Mouse (Mus musculus) gastrocnemius, adult 2 months (tissue): ENCODE data around the gene 2200002J24Rik. TPM values are rescaled to one million over a fixed set of nuclear protein-coding genes. Genes with fewer than 3 reads are reported as not detected.
A peak's percentile ranks its signal among the peaks of the same experiment; 100 is the strongest.

Experiments used
- DNase-seq: peaks from one replicate; pipeline ENCODE4 v3.0.0; 2022
- H3K27ac ChIP-seq: fragments of 200-600 bp; 2 replicates; pipeline ENCODE4 v1.8.1; 2022; ENCODE audit warnings: mild to moderate bottlenecking
- H3K4me3 ChIP-seq: fragments of 200-600 bp; 2 replicates; pipeline ENCODE4 v1.8.1; 2022; ENCODE audit warnings: mild to moderate bottlenecking, moderate library complexity
- CTCF ChIP-seq: fragments of 200-600 bp; IDR thresholded peaks from 2 replicates; pipeline ENCODE4 v1.8.1; 2022; ENCODE audit warnings: antibody characterized with exemption, mild to moderate bottlenecking, moderate library complexity
- intact Hi-C: fragments of 180-260 bp; cut with DNase I; formaldehyde crosslinking; loops from one replicate; pipeline ENCODE4 v1.15.1; 2025
- long read RNA-seq, 2 experiments: library from polyadenylated mRNA; stranded (forward); transcript quantifications; one replicate each; pipeline ENCODE4 v2.0.0; 2021
- total RNA-seq, 2 experiments: library from RNA; stranded (reverse); gene quantifications; 2 replicates each; pipeline ENCODE4 v1.2.3; 2021

The 2200002J24Rik gene
- total RNA-seq, result not detected
- long read RNA-seq, experiment 1, result 0 reads
- long read RNA-seq, experiment 2, result 0 reads

GRCm38 (mm10) chr7:30698589-30698988 lies at the start of gene 2200002J24Rik:
TSS of gene 2200002J24Rik (plus strand) at chr7:30698926.
- Histone ChIP-seq H3K27ac (no peak within 1 kb of the TSS), H3K4me3 (no peak within 1 kb of the TSS)
- intact Hi-C loops, result no loop called here
- no peak for DNase-seq
- TF ChIP-seq CTCF, result no peak

GRCm38 (mm10) chr7:30649591-30650540 lies 48.9 kb upstream of the 2200002J24Rik start, which contains the start of gene Rbm42:
TSS of gene Rbm42 (minus strand) at chr7:30650317.
- intact Hi-C loops, result loop anchor here (5.0 kb wide), 1 partner anchor 77 kb away; the partner anchor contains the start of gene Tmem147
- H3K27ac ChIP-seq, result peak within 1 kb of the TSS; percentile 94
- peak; percentile 99 for DNase-seq
- peak within 1 kb of the TSS; percentile 81 for H3K4me3 ChIP-seq
- TF ChIP-seq CTCF, result no peak

- intact Hi-C loops, result no loop called here
- Histone ChIP-seq H3K4me3 (peak within 1 kb of the TSS; percentile 81), H3K27ac (peak within 1 kb of the TSS; percentile 83)
- DNase-seq, result peak; percentile 91
- TF ChIP-seq CTCF, result no peak
Measured at GRCm38 (mm10) chr7:30664529-30665200, 34.1 kb upstream of the 2200002J24Rik start, which contains the start of gene Haus5. TSS of gene Haus5 (minus strand) at chr7:30664994.

GRCm38 (mm10) chr7:30665321-30665720 lies 33.4 kb upstream of the 2200002J24Rik start:
- TF ChIP-seq CTCF, result no peak
- Histone ChIP-seq H3K4me3 (peak overlapping the region; percentile 81), H3K27ac (peak overlapping the region; percentile 83)
- intact Hi-C loops, result no loop called here
- no peak for DNase-seq

- peak; percentile 51 for TF ChIP-seq CTCF
- intact Hi-C loops, result no loop called here
- no peak overlapping the region for H3K27ac ChIP-seq
Measured at GRCm38 (mm10) chr7:30669229-30669628, 29.5 kb upstream of the 2200002J24Rik start.

GRCm38 (mm10) chr7:30671480-30671879 lies 27.2 kb upstream of the 2200002J24Rik start, which contains the start of gene Pmis2:
TSS of gene Pmis2 (minus strand) at chr7:30671605.
- DNase-seq, result no peak
- Histone ChIP-seq H3K4me3 (no peak within 1 kb of the TSS), H3K27ac (no peak within 1 kb of the TSS)
- TF ChIP-seq CTCF, result no peak
- intact Hi-C loops, result no loop called here

More at GRCm38 (mm10) chr7:30669229-30669628, 29.5 kb upstream of the 2200002J24Rik start:
- no peak overlapping the region for H3K4me3 ChIP-seq
- no peak for DNase-seq

- DNase-seq, result peak; percentile 47
- Histone ChIP-seq H3K27ac (no peak overlapping the region), H3K4me3 (no peak overlapping the region)
- peak; percentile 15; the same call in 1 of the 2 replicates for TF ChIP-seq CTCF
- intact Hi-C loops, result no loop called here
Measured at GRCm38 (mm10) chr7:30678263-30678975, 20.3 kb upstream of the 2200002J24Rik start.

GRCm38 (mm10) chr7:30681897-30682296 lies 16.8 kb upstream of the 2200002J24Rik start:
- H3K4me3 ChIP-seq, result no peak overlapping the region
- peak; percentile 70 for DNase-seq
- no peak for TF ChIP-seq CTCF
- H3K27ac ChIP-seq, result peak overlapping the region; percentile 84
- intact Hi-C loops, result no loop called here

GRCm38 (mm10) chr7:30683425-30683824 lies 15.3 kb upstream of the 2200002J24Rik start:
- no peak overlapping the region for H3K4me3 ChIP-seq
- no peak for TF ChIP-seq CTCF
- DNase-seq, result no peak
- no peak overlapping the region; the same call in 1 of the 2 replicates for H3K27ac ChIP-seq
- intact Hi-C loops, result no loop called here

- H3K4me3 ChIP-seq, result no peak overlapping the region
Measured at GRCm38 (mm10) chr7:30688325-30688724, 10.4 kb upstream of the 2200002J24Rik start.

GRCm38 (mm10) chr7:30698101-30698500 lies 625 bp upstream of the 2200002J24Rik start:
- H3K4me3 ChIP-seq, result no peak overlapping the region
- no peak for DNase-seq
- H3K27ac ChIP-seq, result no peak overlapping the region
- TF ChIP-seq CTCF, result no peak
- intact Hi-C loops, result no loop called here

More at GRCm38 (mm10) chr7:30688325-30688724, 10.4 kb upstream of the 2200002J24Rik start:
- no peak for TF ChIP-seq CTCF
- intact Hi-C loops, result no loop called here
- H3K27ac ChIP-seq, result no peak overlapping the region
- DNase-seq, result no peak
